Mouse (Mus musculus) cortical plate, adult 2 months (tissue): ENCODE measurements around the gene Ltf.

Source experiments
- CTCF ChIP-seq: fragments of 200-500 bp; IDR thresholded peaks from 2 replicates; pipeline ENCODE4 v1.5.1; 2011; ENCODE audit warnings: mild to moderate bottlenecking, control low read depth, low read length; ENCODE audit not compliant: insufficient read depth; ENCODE audit errors: extremely low read depth
- POLR2A ChIP-seq: fragments of 200-500 bp; IDR thresholded peaks from 2 replicates; pipeline ENCODE4 v1.6.1; 2011; ENCODE audit warnings: mild to moderate bottlenecking, low read length, control low read depth; ENCODE audit not compliant: insufficient read depth; ENCODE audit errors: extremely low read depth

- TF ChIP-seq CTCF (no peak), POLR2A (no peak)
Measured at GRCm38 (mm10) chr9:111062840-111063239, 43.8 kb downstream of the Ltf start.
